Mouse (Mus musculus): ENCODE measurements at regions not wholly inside any gene's neighbourhood (a gene's known extent, or its start where the extent isn't known, plus 50 kb on each side); places are given as distances from the start of the nearest gene placed in this dataset.

DNA sequence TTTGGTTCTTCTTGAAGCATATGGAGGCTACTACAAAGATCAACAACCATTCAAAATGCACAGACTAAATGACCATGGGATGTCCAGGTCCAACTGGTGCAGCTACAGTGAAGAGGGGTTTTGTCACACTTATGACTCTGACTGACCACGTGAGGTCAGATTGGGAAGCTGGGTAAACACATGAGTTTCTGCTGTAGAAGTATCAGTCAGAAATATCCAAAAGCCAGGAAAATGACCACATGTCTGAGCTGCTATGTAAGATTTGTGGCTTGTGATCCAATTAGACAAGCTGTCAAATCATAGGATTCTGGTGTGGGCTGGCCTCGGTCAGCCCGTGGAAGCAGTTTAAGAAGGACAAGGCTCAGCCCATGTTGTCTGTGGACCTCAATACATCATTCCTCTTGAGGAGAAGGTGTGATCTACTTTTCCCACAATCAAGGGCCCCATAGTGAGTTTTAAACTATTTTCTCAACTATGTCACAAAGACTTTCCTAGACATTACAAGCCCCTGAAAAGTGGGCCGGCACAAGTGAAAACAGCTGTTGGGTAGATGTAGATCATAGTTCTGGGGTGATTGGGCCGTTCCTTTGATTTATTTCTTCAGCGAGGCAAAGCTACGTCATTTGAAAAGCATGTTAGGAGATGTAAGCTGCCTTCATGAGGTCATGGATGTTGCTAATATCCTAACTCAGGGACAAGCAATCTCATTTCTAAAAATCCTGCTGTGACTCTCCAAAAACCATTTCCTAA is 54.8 kb upstream of the Cd44 start:
- TF ChIP-seq CTCF (IDR thresholded peaks at IDR 0.05; ENCODE audit: low read depth, low read length), result no peak
- TF ChIP-seq POLR2A (IDR thresholded peaks at IDR 0.05; ENCODE audit: borderline replicate concordance, low read depth, low read length), result no peak
